Mouse (Mus musculus) cerebellum, postnatal 14 days (tissue): Measurements from ENCODE around the gene Nsl1.

Experiments
- DNase-seq, 2 experiments: peaks; one replicate each; pipeline ENCODE4 v3.0.0; 2021; ENCODE audit warnings: mixed read lengths in 2 of 2

The Nsl1 gene

GRCm38 (mm10) chr1:191054870-191055532 is 7.8 kb upstream of the Nsl1 start:
- DNase-seq = peak in 1 of 2 experiments; percentile 19

- DNase-seq = no peak
These were observed 7.3 kb upstream of the Nsl1 start for GRCm38 (mm10) chr1:191055533-191055873.

- DNase-seq = no peak
These were observed 5.4 kb upstream of the Nsl1 start for GRCm38 (mm10) chr1:191057461-191057860.

- DNase-seq = no peak
These were observed 501 bp upstream of the Nsl1 start for GRCm38 (mm10) chr1:191062241-191062780.

GRCm38 (mm10) chr1:191063700-191064099 is 888 bp downstream of the Nsl1 start:
- no peak for DNase-seq

- no peak for DNase-seq
These were observed 1.7 kb downstream of the Nsl1 start for GRCm38 (mm10) chr1:191064535-191064934.

- no peak for DNase-seq
These were observed 2.4 kb downstream of the Nsl1 start for GRCm38 (mm10) chr1:191065188-191065587.

- DNase-seq = peak in 1 of 2 experiments; percentile 26
These were observed 5.6 kb downstream of the Nsl1 start for GRCm38 (mm10) chr1:191068377-191068776.

GRCm38 (mm10) chr1:191070259-191070658 is 7.4 kb downstream of the Nsl1 start:
- no peak for DNase-seq

- no peak for DNase-seq
These were observed 8.8 kb downstream of the Nsl1 start for GRCm38 (mm10) chr1:191071613-191072012.

GRCm38 (mm10) chr1:191072329-191072913 is 9.6 kb downstream of the Nsl1 start:
- no peak for DNase-seq

- DNase-seq = no peak
These were observed 10.2 kb downstream of the Nsl1 start for GRCm38 (mm10) chr1:191073001-191073400.

GRCm38 (mm10) chr1:191073486-191073885 is 10.7 kb downstream of the Nsl1 start:
- no peak for DNase-seq

- peak; percentile 72 to 74 for DNase-seq
These were observed 12.5 kb downstream of the Nsl1 start for GRCm38 (mm10) chr1:191075199-191075883.

- DNase-seq = no peak
These were observed 20.4 kb downstream of the Nsl1 start for GRCm38 (mm10) chr1:191083230-191083629.

- DNase-seq = peak; percentile 68 to 82
These were observed 22.2 kb downstream of the Nsl1 start for GRCm38 (mm10) chr1:191084951-191085559.

GRCm38 (mm10) chr1:191085597-191085996 is 22.8 kb downstream of the Nsl1 start:
- DNase-seq = no peak

GRCm38 (mm10) chr1:191086304-191086878 is 23.6 kb downstream of the Nsl1 start:
- no peak for DNase-seq

- DNase-seq = no peak
These were observed 24.1 kb downstream of the Nsl1 start for GRCm38 (mm10) chr1:191086960-191087359.

GRCm38 (mm10) chr1:191087955-191088354 is 25.1 kb downstream of the Nsl1 start:
- no peak for DNase-seq

- no peak for DNase-seq
These were observed 26.5 kb downstream of the Nsl1 start for GRCm38 (mm10) chr1:191089355-191089754.

- no peak for DNase-seq
These were observed 29.2 kb downstream of the Nsl1 start for GRCm38 (mm10) chr1:191092050-191092449.

GRCm38 (mm10) chr1:191093578-191093977 is 30.8 kb downstream of the Nsl1 start:
- no peak for DNase-seq
